Mouse (Mus musculus) mature B cell (primary cell): ENCODE data around the gene Paxbp1.

Experiments used
- in situ Hi-C: fragments of 300-500 bp; cut with MboI; formaldehyde crosslinking; loops from 2 replicates; pipeline ENCODE4 v1.14.3; 2019

Gene Paxbp1

DNA sequence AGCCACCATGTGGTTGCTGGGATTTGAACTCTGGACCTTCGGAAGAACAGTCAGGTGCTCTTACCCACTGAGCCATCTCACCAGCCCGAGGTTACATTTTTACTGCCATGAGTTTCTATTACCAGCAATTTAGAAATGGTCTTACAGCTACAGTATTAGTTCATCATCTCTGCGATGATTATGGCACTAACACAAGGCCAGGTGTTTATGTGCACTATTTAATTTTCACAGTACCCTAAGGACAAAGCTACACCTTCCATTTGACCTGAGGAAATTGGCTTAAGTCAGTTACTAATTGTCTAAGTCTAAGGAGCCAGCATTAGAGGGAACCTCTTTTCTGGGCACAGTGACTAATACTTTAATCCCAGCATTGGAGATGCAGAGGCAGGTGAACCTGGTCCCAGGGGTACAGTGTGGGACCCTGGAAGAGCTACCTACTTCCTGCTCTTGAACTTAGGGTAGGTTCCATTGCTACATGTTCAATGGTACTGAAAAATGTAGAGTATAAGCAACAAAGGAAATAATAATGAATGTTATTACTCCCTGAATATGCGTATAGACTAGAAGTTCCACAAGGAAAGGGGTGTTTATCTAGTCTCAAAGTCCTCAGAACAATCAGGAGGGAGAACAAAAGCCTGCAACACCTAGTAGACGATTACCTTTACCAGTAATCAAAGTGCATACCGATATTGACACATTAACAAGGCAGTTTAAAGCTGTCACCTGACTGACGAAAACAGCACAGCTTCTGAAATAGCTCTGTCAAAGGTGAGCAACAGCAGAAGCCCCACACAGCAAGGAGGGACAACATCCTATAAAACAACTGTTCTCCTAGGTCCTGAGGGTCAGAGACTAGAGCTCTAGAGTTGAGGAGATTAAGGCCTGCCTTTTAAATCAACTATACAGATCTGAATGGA lies 47.8 kb downstream of the Paxbp1 start:
- in situ Hi-C loops = no loop called here

DNA sequence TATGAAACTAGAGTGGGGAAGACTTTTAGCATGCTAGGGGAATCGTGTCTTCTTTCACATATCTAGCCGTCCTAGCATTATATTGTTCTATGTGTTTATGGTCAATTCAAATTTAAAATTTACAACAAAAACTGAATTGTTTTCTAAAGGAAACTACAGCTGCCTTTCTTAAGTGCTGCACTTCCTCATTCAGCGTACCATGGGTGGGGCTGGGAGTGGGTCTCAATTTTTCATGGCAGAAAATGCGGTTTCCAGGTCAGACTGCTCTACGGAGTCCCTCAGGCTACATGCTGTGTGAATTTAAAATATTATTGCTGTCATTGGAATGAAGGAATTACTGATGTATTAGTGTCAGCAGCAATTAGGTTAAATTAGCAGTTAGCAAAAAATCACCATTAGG lies 48.8 kb downstream of the Paxbp1 start:
- in situ Hi-C loops = no loop called here

DNA sequence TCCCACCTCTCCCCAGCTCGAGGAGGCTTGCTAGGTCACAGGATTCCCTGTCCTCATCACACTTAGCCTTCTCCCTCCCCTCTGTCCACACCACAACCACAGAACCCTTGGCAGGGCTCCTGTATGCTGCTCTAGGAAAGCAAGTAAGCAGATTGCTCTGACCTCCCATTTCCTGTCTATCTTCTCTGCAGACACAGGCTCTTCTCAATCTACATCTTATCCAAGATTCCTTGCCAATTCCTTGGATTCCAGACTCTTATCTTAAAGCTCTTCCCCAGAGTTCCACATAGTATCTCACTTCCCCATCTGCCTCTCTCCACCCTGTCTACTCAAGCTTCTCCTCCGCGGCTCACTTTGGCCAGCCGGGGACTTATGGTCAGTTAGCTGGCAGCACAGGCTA lies 49.3 kb downstream of the Paxbp1 start:
- in situ Hi-C loops = no loop called here

DNA sequence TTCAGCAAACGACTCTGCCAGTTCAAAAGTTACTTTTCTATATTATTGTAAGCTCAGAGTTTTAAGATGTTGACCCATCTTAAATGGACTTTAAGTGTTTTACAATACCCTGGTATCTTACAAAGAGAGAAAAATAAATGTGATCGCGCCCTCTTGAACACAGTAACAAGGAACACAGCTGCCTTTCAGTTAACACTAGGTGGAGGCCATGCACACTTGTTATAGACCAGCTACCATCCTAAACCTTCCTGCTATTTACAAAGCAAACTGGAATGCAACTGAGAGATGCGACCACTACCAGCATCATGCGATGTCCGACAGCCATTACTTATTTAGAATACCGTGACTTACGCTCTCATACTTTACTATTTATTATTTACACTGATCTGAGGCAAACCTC lies 55.2 kb downstream of the Paxbp1 start:
- in situ Hi-C loops = no loop called here

DNA sequence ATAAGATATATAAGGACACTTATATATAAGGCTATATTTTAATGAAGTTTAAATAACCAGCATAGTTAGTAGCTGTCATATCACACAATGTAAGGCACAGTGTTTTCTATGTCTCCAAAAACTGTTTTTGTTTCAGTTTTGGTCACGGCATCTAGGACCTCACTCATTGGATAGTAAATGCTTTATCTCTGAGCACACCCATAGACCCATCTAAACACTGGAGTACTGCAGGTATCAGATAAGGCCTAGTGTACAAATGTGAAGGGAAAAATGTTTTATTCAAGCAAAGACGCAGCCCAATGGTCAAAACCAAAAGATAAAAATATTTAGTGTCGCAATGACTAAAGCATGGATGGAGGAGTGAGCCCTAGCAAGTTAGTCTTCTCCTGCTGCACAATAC lies 55.7 kb downstream of the Paxbp1 start:
- in situ Hi-C loops = no loop called here

DNA sequence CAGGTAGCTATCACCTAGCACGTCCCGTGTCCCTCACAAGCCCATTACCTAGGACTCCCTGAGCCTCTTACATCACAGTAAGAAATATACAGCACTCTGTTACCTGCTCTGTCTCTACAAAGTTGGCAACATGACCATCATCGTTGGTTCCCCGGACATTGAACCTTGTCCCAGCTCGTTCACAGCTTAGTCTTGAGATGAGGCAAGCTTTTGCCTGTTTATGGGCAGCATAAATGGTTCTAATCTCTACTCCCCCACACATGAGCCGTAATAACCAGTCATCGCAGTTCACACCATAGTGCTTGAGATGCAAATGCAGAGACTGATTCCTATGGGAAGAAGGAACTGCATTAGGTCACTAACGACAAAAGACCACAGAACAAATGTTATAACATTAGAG lies 56.3 kb downstream of the Paxbp1 start:
- in situ Hi-C loops = no loop called here

DNA sequence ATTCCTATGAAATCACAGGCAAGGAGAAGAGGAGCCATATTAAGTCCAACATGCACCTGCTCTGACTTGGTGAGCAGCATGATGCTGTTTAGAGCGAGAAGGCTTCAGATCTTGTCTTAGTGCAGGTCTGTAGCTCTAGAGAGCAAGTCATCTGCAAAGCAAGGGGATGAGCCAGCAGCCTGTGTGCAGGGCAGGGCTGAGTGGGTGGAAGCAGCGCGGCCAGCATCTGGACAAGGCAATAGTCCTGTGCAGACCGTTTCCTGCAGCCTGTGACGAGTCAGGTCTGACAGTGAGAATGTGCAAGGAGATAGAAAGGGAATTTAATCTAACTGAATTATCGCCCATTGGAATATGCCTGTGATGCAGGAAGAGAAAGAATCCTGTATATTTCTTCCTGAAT lies 73.3 kb downstream of the Paxbp1 start:
- in situ Hi-C loops = no loop called here

DNA sequence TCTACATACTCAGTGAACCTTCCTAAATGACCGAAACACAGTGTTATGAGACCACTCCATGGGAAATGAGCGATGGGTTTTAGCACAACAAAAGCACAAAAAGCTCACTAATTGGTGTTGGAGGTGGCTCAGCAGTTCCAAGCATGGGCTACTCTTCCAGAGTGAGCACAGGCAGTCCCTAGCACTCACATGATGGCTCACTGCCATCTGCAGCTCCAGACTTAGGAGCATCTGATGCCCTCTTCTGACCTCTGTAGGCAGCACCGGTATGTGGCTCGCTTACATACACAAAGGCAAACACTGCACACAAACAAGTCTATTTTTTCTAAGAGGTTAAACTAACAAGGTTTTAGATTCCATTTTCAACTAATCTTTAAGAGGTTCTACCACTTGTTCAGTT lies 78.1 kb downstream of the Paxbp1 start:
- in situ Hi-C loops = no loop called here

DNA sequence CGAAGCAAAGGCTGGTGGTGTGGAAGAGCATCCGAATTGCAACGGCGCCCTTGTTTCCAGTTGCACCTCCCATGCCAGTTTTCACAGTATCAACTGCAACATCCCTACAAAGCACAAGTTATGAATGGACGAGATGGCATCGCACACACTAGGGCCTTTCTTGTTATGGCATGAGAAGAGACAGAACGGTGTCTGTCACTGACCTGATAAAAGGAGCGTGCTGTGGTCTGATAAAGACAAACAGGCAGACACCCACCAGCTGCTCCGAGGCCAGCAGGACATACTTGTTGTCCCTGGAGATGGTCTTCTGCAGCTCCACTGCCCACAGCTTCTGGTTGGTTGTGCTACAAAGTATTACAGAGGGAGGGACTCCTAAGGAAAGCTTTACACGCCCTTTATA lies 80.0 kb downstream of the Paxbp1 start:
- in situ Hi-C loops = no loop called here
